Mouse (Mus musculus) mesoderm, embryonic 11.5 days (tissue): ENCODE data around the gene Olfr229.
"Not testable (repeated sequence)": the region's sequence is repeated elsewhere in the genome, so short reads cannot be mapped to it uniquely, and the experiment has no call there.

Source experiments
- DNase-seq: peaks from one replicate; pipeline ENCODE4 v3.0.0-alpha.2; 2012; ENCODE audit warnings: low read depth, low spot score

Gene Olfr229

GRCm38 (mm10) chr9:39907036-39907435 is at the start of gene Olfr229:
Olfr229 (plus strand) TSS chr9:39907336.
- DNase-seq, result no peak

- DNase-seq, result no peak
These were observed 41.0 kb upstream of the Olfr229 start, which contains the start of gene Olfr972 for GRCm38 (mm10) chr9:39866122-39866521. Olfr972 (plus strand) TSS chr9:39866422.

GRCm38 (mm10) chr9:39871986-39872385 is 35.1 kb upstream of the Olfr229 start:
- not testable (repeated sequence) for DNase-seq

GRCm38 (mm10) chr9:39877541-39878396 is 29.4 kb upstream of the Olfr229 start:
- DNase-seq, result not testable (repeated sequence)

GRCm38 (mm10) chr9:39905106-39905505 is 2.0 kb upstream of the Olfr229 start:
- DNase-seq, result no peak

- DNase-seq, result no peak
These were observed 2.8 kb downstream of the Olfr229 start for GRCm38 (mm10) chr9:39909939-39910338.

GRCm38 (mm10) chr9:39927975-39928836 is 21.1 kb downstream of the Olfr229 start:
- DNase-seq, result not testable (repeated sequence)

GRCm38 (mm10) chr9:39928837-39929236 is 21.7 kb downstream of the Olfr229 start:
- DNase-seq, result not testable (repeated sequence)

GRCm38 (mm10) chr9:39937201-39937600 is 30.1 kb downstream of the Olfr229 start, which contains the start of gene Olfr974:
Olfr974 (plus strand) TSS chr9:39937501.
- no peak for DNase-seq

- DNase-seq, result no peak
These were observed 44.8 kb downstream of the Olfr229 start, which contains the start of gene Olfr975 for GRCm38 (mm10) chr9:39951946-39952345. Olfr975 (minus strand) TSS chr9:39952046.

- not testable (repeated sequence) for DNase-seq
These were observed 53.9 kb downstream of the Olfr229 start, which contains the start of gene Olfr976 for GRCm38 (mm10) chr9:39961033-39961432. Olfr976 (minus strand) TSS chr9:39961133.
